Mouse (Mus musculus) embryonic facial prominence, embryonic 12.5 days (tissue): Measurements from ENCODE around the gene Serpinb1a. TPM values are rescaled to one million over a fixed set of nuclear protein-coding genes. Genes with fewer than 3 reads are reported as not detected.

Source experiments
- polyA plus RNA-seq: library from polyadenylated mRNA; unstranded; fragments of >200 nt; fragmentation: Nextera tagmentation; extraction: Ambion mirVana; gene quantifications from 2 replicates; pipeline ENCODE4 v1.2.1, GENCODE M21; 2016

The Serpinb1a gene
- polyA plus RNA-seq, 1 experiment from 2014 or later, result 1.2 TPM

Other genes starting within 250 kb of the Serpinb1a start
- 1.4 and 2.3 TPM in 2 replicates for gene Mylk4, start 67.2 kb downstream of the Serpinb1a start, polyA plus RNA-seq
- gene Wrnip1, start 49.1 kb downstream of the Serpinb1a start, polyA plus RNA-seq, result 32.9 and 33.7 TPM in 2 replicates
- not detected in 2 replicates for gene D930007J09Rik, start 48.3 kb downstream of the Serpinb1a start, polyA plus RNA-seq
- gene Serpinb1c, start 47.0 kb upstream of the Serpinb1a start, polyA plus RNA-seq, result not detected in 2 replicates
- 1.0 and 1.1 TPM in 2 replicates for gene Serpinb6b, start 114.0 kb upstream of the Serpinb1a start, polyA plus RNA-seq
- 2.2 and 2.6 TPM in 2 replicates for gene Serpinb9, start 152.1 kb upstream of the Serpinb1a start, polyA plus RNA-seq
- gene Serpinb9b, start 176.2 kb upstream of the Serpinb1a start, polyA plus RNA-seq, result 0.08 TPM in 1 of 2 replicates, not detected in the other
- 0.15 and 1.3 TPM in 2 replicates for gene Serpinb1b, start 227.4 kb upstream of the Serpinb1a start, polyA plus RNA-seq